Mouse (Mus musculus) thymus, adult 2 months (tissue): ENCODE data around the gene Evi5l. TPM values are rescaled to one million over a fixed set of nuclear protein-coding genes. Genes with fewer than 3 reads are reported as not detected.

Experiments used
- DNase-seq: peaks from one replicate; pipeline ENCODE4 v3.0.0; 2021
- H3K27ac ChIP-seq: fragments of 200-500 bp; 2 replicates; pipeline ENCODE4 v1.5.1; 2012; ENCODE audit warnings: low read length, control low read depth; ENCODE audit not compliant: control insufficient read depth, insufficient read depth
- H3K27me3 ChIP-seq: fragments of 200-500 bp; 2 replicates; pipeline ENCODE4 v1.6.1; 2012; ENCODE audit warnings: mild to moderate bottlenecking, low read length, moderate library complexity, mixed read lengths; ENCODE audit not compliant: control insufficient read depth, insufficient read depth
- H3K36me3 ChIP-seq: fragments of 200-500 bp; 2 replicates; pipeline ENCODE4 v1.6.1; 2012; ENCODE audit warnings: mild to moderate bottlenecking, low read length, moderate library complexity; ENCODE audit not compliant: control insufficient read depth, insufficient read depth
- H3K4me1 ChIP-seq: fragments of 200-500 bp; replicated peaks from 2 replicates; pipeline ENCODE4 v1.6.1; 2012; ENCODE audit warnings: low read length; ENCODE audit not compliant: control insufficient read depth, insufficient read depth
- H3K4me3 ChIP-seq: fragments of 200-500 bp; 2 replicates; pipeline ENCODE4 v1.5.1; 2012; ENCODE audit warnings: mild to moderate bottlenecking, low read length, control low read depth, moderate library complexity; ENCODE audit not compliant: control insufficient read depth, insufficient read depth
- CTCF ChIP-seq: fragments of 200-500 bp; IDR thresholded peaks from 2 replicates; pipeline ENCODE4 v1.5.1; 2012; ENCODE audit warnings: mild to moderate bottlenecking, control low read depth, low read length, moderate library complexity, borderline replicate concordance; ENCODE audit not compliant: control insufficient read depth, poor library complexity, insufficient read depth; ENCODE audit errors: extremely low read depth
- POLR2A ChIP-seq: fragments of 200-500 bp; IDR thresholded peaks from 2 replicates; pipeline ENCODE4 v1.6.1; 2012; ENCODE audit warnings: mild to moderate bottlenecking, low read length, control low read depth, moderate library complexity; ENCODE audit not compliant: control insufficient read depth, poor library complexity, insufficient read depth; ENCODE audit errors: extremely low read depth
- WGBS: fragments of 180-500 bp; shearing (Covaris S2); methylation state at CpG from one replicate; pipeline ENCODE4 v1.1.7; 2018; 5-methylcytosine and 5-hydroxymethylcytosine counted together
- polyA plus RNA-seq: library from polyadenylated mRNA; depleted of rRNA; stranded (reverse); fragments of >200 nt; gene quantifications from 2 replicates; pipeline ENCODE4 v1.2.3, GENCODE M21; 2012

Evi5l gene
- polyA plus RNA-seq, 1 experiment, result 64.2 TPM

GRCm38 (mm10) chr8:4238434-4239192 is 72.2 kb downstream of the Evi5l start, which contains the start of the genes Map2k7 and Gm49320:
Gene Map2k7 (plus strand): TSS chr8:4238740.
Gene Gm49320 (plus strand): TSS chr8:4238865.
- peak within 1 kb of the TSS; percentile 79 for H3K27ac ChIP-seq
- DNase-seq, result peak; percentile 99
- H3K27me3 ChIP-seq, result no peaks in the 10 kb centered on the region
- TF ChIP-seq CTCF, result peak; percentile 70; the same call in 1 of the 2 replicates
- TF ChIP-seq POLR2A, result peak; percentile 74
- H3K4me3 ChIP-seq, result peak within 1 kb of the TSS; percentile 91
- H3K4me1 ChIP-seq, result peaks cover 20% of the 10 kb centered on the region
- under 1% methylated on average over 68 of the region's 71 CpGs for WGBS
- peaks cover 1% of the 10 kb centered on the region for H3K36me3 ChIP-seq

- TF ChIP-seq CTCF, result no peak
- no peak for TF ChIP-seq POLR2A
- Histone ChIP-seq H3K4me1 (peaks cover 20% of the 10 kb centered on the region), H3K27ac (peak overlapping the region; percentile 62), H3K4me3 (peak overlapping the region; percentile 91), H3K27me3 (no peaks in the 10 kb centered on the region), H3K36me3 (peaks cover 8% of the 10 kb centered on the region)
- DNase-seq, result no peak
- WGBS, result 5% methylated on average over 19 of the region's 19 CpGs
These were observed 73.0 kb downstream of the Evi5l start for GRCm38 (mm10) chr8:4239193-4239890.

GRCm38 (mm10) chr8:4245061-4245460 is 78.7 kb downstream of the Evi5l start:
- 98% methylated on average over 5 of the region's 5 CpGs for WGBS
- TF ChIP-seq CTCF, result no peak
- no peak for TF ChIP-seq POLR2A
- peaks cover 30% of the 10 kb centered on the region for H3K36me3 ChIP-seq
- peaks cover 6% of the 10 kb centered on the region for H3K4me1 ChIP-seq
- no peak for DNase-seq
- no peaks in the 10 kb centered on the region for H3K27me3 ChIP-seq
- no peak overlapping the region for H3K4me3 ChIP-seq
- no peak overlapping the region for H3K27ac ChIP-seq

GRCm38 (mm10) chr8:4245737-4246136 is 79.4 kb downstream of the Evi5l start:
- peaks cover 30% of the 10 kb centered on the region for H3K36me3 ChIP-seq
- no peaks in the 10 kb centered on the region for H3K4me1 ChIP-seq
- 98% methylated on average over 13 of the region's 13 CpGs for WGBS
- H3K4me3 ChIP-seq, result no peak overlapping the region
- DNase-seq, result no peak
- no peak for TF ChIP-seq CTCF
- no peak for TF ChIP-seq POLR2A
- no peak overlapping the region for H3K27ac ChIP-seq
- no peaks in the 10 kb centered on the region for H3K27me3 ChIP-seq

- 92% methylated on average over 8 of the region's 8 CpGs for WGBS
- no peak for DNase-seq
- H3K27me3 ChIP-seq, result no peaks in the 10 kb centered on the region
- peaks cover 30% of the 10 kb centered on the region for H3K36me3 ChIP-seq
- no peak overlapping the region for H3K4me3 ChIP-seq
- H3K4me1 ChIP-seq, result 0 out of 2 replicates have a peak, but pooled peaks cover under 1% of the 10 kb centered on the region
- TF ChIP-seq CTCF (no peak), POLR2A (no peak)
- H3K27ac ChIP-seq, result no peak overlapping the region
These were observed 80.9 kb downstream of the Evi5l start for GRCm38 (mm10) chr8:4247241-4247640.

GRCm38 (mm10) chr8:4247951-4248540 is 81.7 kb downstream of the Evi5l start, which contains the start of gene Tgfbr3l:
Gene Tgfbr3l (plus strand): TSS chr8:4248214.
- no peak for DNase-seq
- peaks cover 30% of the 10 kb centered on the region for H3K36me3 ChIP-seq
- H3K4me1 ChIP-seq, result peaks cover 5% of the 10 kb centered on the region
- no peak for TF ChIP-seq POLR2A
- no peak for TF ChIP-seq CTCF
- WGBS, result 93% methylated on average over 15 of the region's 15 CpGs
- no peaks in the 10 kb centered on the region for H3K27me3 ChIP-seq
- no peak within 1 kb of the TSS for H3K27ac ChIP-seq
- no peak within 1 kb of the TSS for H3K4me3 ChIP-seq
